Mouse (Mus musculus) heart, embryonic 12.5 days (tissue): ENCODE measurements around the gene Sh3bgr. TPM values are rescaled to one million over a fixed set of nuclear protein-coding genes. Genes with fewer than 3 reads are reported as not detected.

Experiments
- ATAC-seq: fragments of 200-750 bp; cut with Nextera tagmentation; 2 replicates; pipeline ENCODE4 v1.8.0; 2017; ENCODE audit warnings: moderate TSS enrichment, moderate library complexity; ENCODE audit not compliant: insufficient number of reproducible peaks, low FRiP score
- H3K27ac ChIP-seq: fragments of 300-500 bp; sonication (generic); 2 replicates; pipeline ENCODE4 v1.5.1; 2016; ENCODE audit warnings: mild to moderate bottlenecking, moderate library complexity; ENCODE audit not compliant: poor library complexity, severe bottlenecking
- H3K27me3 ChIP-seq: fragments of 300-500 bp; sonication (generic); replicated peaks from 2 replicates; pipeline ENCODE4 v1.6.1; 2016; ENCODE audit warnings: mild to moderate bottlenecking, moderate library complexity
- H3K36me3 ChIP-seq: fragments of 300-500 bp; sonication (generic); 2 replicates; pipeline ENCODE4 v1.6.1; 2016; ENCODE audit warnings: mild to moderate bottlenecking, moderate library complexity
- H3K4me1 ChIP-seq: fragments of 300-500 bp; sonication (generic); replicated peaks from 2 replicates; pipeline ENCODE4 v1.6.1; 2016; ENCODE audit warnings: mild to moderate bottlenecking
- H3K4me2 ChIP-seq: fragments of 300-500 bp; sonication (generic); 2 replicates; pipeline ENCODE4 v1.6.1; 2016; ENCODE audit warnings: mild to moderate bottlenecking, moderate library complexity
- H3K4me3 ChIP-seq: fragments of 300-500 bp; sonication (generic); 2 replicates; pipeline ENCODE4 v1.5.1; 2016; ENCODE audit warnings: mild to moderate bottlenecking
- H3K9ac ChIP-seq: fragments of 300-500 bp; sonication (generic); 2 replicates; pipeline ENCODE4 v1.6.1; 2016; ENCODE audit warnings: mild to moderate bottlenecking, moderate library complexity
- H3K9me3 ChIP-seq: fragments of 300-500 bp; sonication (generic); replicated peaks from 2 replicates; pipeline ENCODE4 v1.6.1; 2016; ENCODE audit warnings: mild to moderate bottlenecking, moderate library complexity
- WGBS: fragments of 180-500 bp; shearing (Covaris S2); methylation state at CpG from one replicate; pipeline ENCODE4 v1.1.7; 2016; 5-methylcytosine and 5-hydroxymethylcytosine counted together
- polyA plus RNA-seq: library from polyadenylated mRNA; unstranded; fragments of >200 nt; fragmentation: Nextera tagmentation; extraction: Ambion mirVana; gene quantifications from 2 replicates; pipeline ENCODE4 v1.2.1, GENCODE M21; 2016

Sh3bgr gene
- polyA plus RNA-seq, 1 experiment from 2014 or later: 626 TPM

DNA sequence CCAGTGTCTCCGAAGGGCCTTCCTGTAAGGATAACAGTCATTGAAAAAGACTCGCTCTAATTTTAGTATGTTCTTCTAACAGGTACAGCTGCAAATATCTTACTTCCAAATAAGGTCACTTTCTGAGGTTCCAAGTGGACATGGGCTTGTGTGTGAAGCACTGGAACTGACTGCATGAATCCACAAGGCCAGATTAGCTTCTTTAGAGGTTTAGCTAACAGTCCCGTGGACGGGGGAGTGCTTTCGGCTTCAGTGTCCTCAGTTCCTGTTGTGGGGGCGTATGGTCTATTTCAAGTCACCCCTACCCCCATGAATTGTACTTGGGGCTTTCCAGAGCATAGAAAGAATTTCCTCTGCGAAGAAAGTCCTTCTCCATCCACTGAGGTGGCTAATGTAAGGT, 10.6 kb downstream of the Sh3bgr start:
- peaks cover 66% of the 10 kb centered on the region for H3K4me1 ChIP-seq

DNA sequence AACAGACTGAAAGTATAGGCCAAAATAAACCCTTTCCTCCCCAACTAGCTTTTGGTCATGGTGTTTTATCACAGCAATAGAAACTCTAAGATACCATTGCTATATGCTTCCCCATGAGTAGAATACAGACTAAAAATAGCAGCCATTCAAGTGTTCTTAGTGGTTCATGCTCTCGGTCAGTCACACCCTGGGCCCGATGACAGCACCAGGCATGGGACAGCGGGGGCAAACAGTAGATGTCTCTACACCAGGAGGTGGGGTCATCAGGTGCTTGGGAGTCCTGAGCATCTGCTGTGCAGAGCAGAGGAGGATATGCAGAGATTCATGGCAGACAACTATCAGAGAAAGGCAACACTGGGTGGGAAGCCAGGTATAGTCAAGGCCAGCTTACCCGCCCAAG, 12.8 kb downstream of the Sh3bgr start:
- H3K9ac ChIP-seq: no peak overlapping the region
- peak; percentile 78 for ATAC-seq
- H3K36me3 ChIP-seq: peaks cover 40% of the 10 kb centered on the region
- H3K9me3 ChIP-seq: no peaks in the 10 kb centered on the region
- H3K27ac ChIP-seq: peak overlapping the region; percentile 94
- H3K4me1 ChIP-seq: peaks cover 47% of the 10 kb centered on the region
- no peaks in the 10 kb centered on the region for H3K27me3 ChIP-seq
- H3K4me3 ChIP-seq: no peak overlapping the region
- peak overlapping the region; percentile 29; the same call in 1 of the 2 replicates for H3K4me2 ChIP-seq
- 51% methylated on average over 4 of the region's 4 CpGs for WGBS

More for the DNA sequence above, 10.6 kb downstream of the Sh3bgr start:
- no peak overlapping the region for H3K9ac ChIP-seq
- ATAC-seq: no peak
- H3K36me3 ChIP-seq: peaks cover 40% of the 10 kb centered on the region
- H3K27me3 ChIP-seq: no peaks in the 10 kb centered on the region
- 43% methylated on average over 7 of the region's 7 CpGs for WGBS
- H3K4me2 ChIP-seq: peak overlapping the region; percentile 22; the same call in 1 of the 2 replicates
- H3K27ac ChIP-seq: peak overlapping the region; percentile 94
- no peaks in the 10 kb centered on the region for H3K9me3 ChIP-seq
- H3K4me3 ChIP-seq: no peak overlapping the region

DNA sequence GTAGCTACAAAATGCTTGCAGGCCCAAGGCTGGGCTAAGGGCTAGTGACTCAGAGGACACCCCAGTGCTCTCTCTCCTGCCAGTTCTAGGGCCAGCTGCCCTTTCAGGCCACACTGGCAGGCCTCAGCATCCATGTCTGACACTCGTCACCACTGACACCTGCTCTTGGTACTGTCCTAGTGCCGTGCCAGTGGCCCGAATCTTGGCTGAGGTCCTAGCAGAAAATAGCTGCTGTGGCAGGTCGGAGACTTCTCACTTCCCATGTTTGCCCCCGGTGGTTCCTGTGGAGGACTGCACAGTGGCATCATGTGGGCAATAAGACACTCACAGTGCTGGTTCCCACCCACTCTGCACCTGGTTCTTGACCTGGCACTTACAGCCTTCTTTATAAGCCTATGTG, 21.2 kb downstream of the Sh3bgr start:
- Histone ChIP-seq H3K36me3 (peaks cover 55% of the 10 kb centered on the region), H3K27me3 (no peaks in the 10 kb centered on the region), H3K27ac (0 out of 2 replicates have a peak overlapping the region, but pooled peaks have one; percentile 8), H3K9me3 (no peaks in the 10 kb centered on the region), H3K9ac (no peak overlapping the region), H3K4me2 (no peak overlapping the region), H3K4me3 (no peak overlapping the region), H3K4me1 (peaks cover 12% of the 10 kb centered on the region)
- no peak for ATAC-seq
- WGBS: 36% methylated on average over 5 of the region's 5 CpGs

DNA sequence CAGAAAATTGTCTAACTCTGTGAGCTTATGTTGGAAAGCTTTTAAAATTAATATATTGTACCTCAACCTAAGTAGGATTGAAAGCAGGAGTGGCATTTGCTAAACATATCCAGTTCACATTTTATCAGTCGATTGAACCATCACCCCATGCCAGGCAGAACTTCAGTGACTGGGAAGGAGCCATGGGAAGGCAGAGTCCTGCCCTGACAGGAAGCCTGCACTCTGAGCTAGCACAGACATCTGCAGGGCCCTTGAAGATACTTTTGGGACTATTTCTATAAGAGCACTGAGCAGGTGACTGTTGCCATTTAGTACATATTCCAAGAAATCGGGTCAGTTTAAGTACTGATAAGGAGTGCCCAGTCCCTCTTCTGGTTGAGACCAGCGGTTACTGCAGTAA, 21.7 kb downstream of the Sh3bgr start:
- Histone ChIP-seq H3K27ac (no peak overlapping the region), H3K36me3 (peaks cover 58% of the 10 kb centered on the region), H3K4me3 (no peak overlapping the region), H3K4me1 (peaks cover 12% of the 10 kb centered on the region), H3K4me2 (no peak overlapping the region), H3K27me3 (no peaks in the 10 kb centered on the region), H3K9ac (no peak overlapping the region), H3K9me3 (no peaks in the 10 kb centered on the region)
- 75% methylated on average over 3 of the region's 3 CpGs for WGBS
- no peak for ATAC-seq

DNA sequence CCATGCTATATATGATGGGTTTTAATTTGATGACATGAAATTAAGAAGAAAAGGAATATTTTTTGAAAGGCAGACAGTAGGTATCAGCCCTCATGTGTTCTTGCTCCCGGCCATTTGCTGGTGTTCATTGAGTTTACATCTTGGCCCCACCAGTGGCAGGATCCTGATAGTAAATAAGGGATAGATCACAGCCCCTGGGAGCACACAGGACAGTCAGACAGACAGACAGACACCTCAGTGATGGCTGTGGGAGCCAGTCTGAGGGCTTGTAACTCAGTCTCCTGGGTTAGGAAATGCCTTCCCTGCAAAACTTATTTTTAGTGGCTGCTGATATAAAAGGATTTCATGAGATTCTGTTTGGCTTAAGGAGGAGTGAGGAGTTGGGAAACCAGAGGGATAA, 22.2 kb downstream of the Sh3bgr start:
- Histone ChIP-seq H3K27me3 (no peaks in the 10 kb centered on the region), H3K4me3 (no peak overlapping the region), H3K4me2 (no peak overlapping the region), H3K9ac (no peak overlapping the region), H3K36me3 (peaks cover 63% of the 10 kb centered on the region), H3K27ac (no peak overlapping the region), H3K9me3 (no peaks in the 10 kb centered on the region), H3K4me1 (peaks cover 12% of the 10 kb centered on the region)
- no peak for ATAC-seq
- 71% methylated on average over 1 of the region's 1 CpGs for WGBS

DNA sequence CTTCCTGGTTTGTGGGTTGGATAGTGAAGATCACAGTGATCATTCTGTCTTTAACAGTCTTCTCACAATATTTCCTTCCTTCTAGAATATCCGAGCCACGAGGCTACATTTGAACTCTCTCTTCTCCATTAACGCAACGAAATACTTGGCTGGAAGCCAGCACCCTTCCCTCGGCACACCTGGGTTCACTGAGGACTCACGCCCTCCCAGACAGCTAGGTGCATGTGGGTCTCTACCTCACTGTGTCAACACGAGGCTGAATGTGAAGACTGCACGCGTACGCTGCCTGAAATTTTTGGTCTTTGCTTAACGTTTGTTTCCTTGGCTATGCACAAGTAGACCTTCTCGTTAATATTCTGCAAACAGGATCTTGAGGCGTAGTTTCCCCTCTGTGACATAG, 28.2 kb downstream of the Sh3bgr start:
- H3K9ac ChIP-seq: no peak overlapping the region
- no peaks in the 10 kb centered on the region for H3K27me3 ChIP-seq

DNA sequence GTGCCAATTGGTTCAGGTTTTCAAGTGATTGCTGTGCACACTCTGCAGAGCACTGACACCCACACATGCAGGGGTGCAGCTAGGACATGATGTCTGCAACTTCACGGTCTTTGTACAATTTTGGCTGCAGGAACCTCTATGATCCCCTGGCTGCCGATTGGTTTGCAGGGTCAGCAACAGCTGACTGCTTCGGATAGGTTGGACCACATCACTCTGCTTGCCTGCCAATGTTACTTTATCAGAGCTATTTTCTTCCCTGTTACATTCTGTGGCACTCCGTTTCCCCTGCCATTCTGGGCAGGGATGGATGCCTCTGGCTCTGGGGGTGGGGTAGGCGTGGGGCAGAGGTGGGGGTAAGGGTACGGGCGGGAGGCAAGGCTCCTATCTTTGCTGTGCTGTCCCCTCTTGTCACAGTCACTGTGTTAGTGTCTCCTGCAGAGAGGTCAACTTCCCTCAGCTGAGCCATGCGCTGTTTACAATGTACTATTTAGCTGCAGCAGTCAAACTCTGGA, 28.9 kb downstream of the Sh3bgr start:
- Histone ChIP-seq H3K9me3 (no peaks in the 10 kb centered on the region), H3K27me3 (no peaks in the 10 kb centered on the region), H3K4me1 (0 out of 2 replicates have a peak, but pooled peaks cover 5% of the 10 kb centered on the region), H3K4me2 (no peak overlapping the region), H3K9ac (no peak overlapping the region), H3K36me3 (peaks cover 43% of the 10 kb centered on the region), H3K27ac (peak overlapping the region; percentile 39), H3K4me3 (no peak overlapping the region)
- ATAC-seq: no peak
- WGBS: 45% methylated on average over 8 of the region's 8 CpGs

More for the DNA sequence above, 28.2 kb downstream of the Sh3bgr start:
- H3K27ac ChIP-seq: no peak overlapping the region
- 0 out of 2 replicates have a peak, but pooled peaks cover 5% of the 10 kb centered on the region for H3K4me1 ChIP-seq
- no peak overlapping the region for H3K4me3 ChIP-seq
- no peak for ATAC-seq
- H3K36me3 ChIP-seq: peaks cover 47% of the 10 kb centered on the region
- no peak overlapping the region for H3K4me2 ChIP-seq
- H3K9me3 ChIP-seq: no peaks in the 10 kb centered on the region
- WGBS: 76% methylated on average over 13 of the region's 13 CpGs

DNA sequence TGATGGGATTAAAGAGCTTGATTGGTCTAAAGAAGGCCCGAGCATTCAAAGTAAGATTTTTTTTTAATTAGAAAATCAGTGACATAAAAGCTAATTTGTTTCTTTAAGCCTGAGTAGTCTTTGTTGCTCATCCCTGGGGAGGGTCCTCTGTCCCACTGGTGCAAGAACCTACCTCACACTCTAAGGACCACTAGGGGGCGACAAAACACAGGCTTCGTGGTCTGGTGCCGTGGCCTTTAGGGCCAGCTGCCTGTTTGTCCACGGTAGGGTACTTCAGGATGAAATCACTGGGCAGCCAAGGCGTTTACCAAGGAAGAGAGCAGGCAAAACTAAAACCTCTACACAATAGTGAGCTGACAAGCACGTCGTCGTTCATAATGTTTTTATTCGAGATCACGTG, 30.2 kb downstream of the Sh3bgr start:
- 34% methylated on average over 11 of the region's 11 CpGs for WGBS
- ATAC-seq: peak; percentile 61; the same call in 1 of the 2 replicates
- H3K9ac ChIP-seq: no peak overlapping the region
- H3K4me1 ChIP-seq: 0 out of 2 replicates have a peak, but pooled peaks cover 5% of the 10 kb centered on the region
- peaks cover 30% of the 10 kb centered on the region for H3K36me3 ChIP-seq
- no peak overlapping the region for H3K4me2 ChIP-seq
- H3K27ac ChIP-seq: no peak overlapping the region
- no peak overlapping the region for H3K4me3 ChIP-seq
- no peaks in the 10 kb centered on the region for H3K9me3 ChIP-seq
- no peaks in the 10 kb centered on the region for H3K27me3 ChIP-seq

DNA sequence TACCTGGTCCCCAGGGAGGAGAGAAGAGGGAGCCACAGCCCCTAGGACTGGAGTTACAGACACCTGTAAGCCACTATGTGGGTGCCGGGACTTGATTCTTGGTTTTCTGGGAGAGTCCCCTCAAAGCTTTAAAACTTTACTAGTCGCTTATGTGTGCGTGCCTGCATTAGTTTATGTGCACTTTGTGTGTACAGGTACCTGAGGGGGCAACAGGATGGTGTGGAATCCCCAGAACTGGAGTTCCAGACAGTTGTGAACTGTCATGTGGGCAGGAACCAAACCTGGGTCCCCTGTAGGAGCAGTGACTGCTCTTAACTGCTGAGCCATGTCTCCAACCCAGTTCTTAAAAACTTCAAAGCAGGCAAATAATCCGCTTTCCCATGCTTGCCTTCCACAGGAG, 31.0 kb downstream of the Sh3bgr start:
- Histone ChIP-seq H3K4me3 (no peak overlapping the region), H3K4me2 (no peak overlapping the region), H3K27ac (no peak overlapping the region), H3K4me1 (0 out of 2 replicates have a peak, but pooled peaks cover 5% of the 10 kb centered on the region), H3K9ac (no peak overlapping the region), H3K27me3 (no peaks in the 10 kb centered on the region), H3K9me3 (no peaks in the 10 kb centered on the region), H3K36me3 (peaks cover 22% of the 10 kb centered on the region)
- ATAC-seq: no peak
- 83% methylated on average over 4 of the region's 4 CpGs for WGBS

DNA sequence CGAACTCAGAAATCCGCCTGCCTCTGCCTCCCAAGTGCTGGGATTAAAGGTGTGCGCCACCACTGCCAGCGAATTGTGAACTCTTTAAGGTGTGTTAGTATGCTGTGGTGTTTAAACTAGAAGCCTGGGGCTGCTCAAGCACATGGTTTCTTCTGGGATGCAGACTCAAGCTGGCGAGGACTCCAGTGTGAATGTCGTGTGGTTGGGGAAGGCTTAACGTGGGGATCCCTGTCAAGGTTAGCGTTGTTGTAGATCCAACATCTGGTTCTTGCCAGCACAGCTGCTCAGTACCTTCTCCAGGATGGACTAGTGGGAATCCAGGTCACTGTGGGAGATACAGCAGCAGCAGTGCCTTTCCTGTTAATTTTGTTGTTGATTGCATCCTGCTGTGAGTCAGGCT, 31.7 kb downstream of the Sh3bgr start:
- H3K4me1 ChIP-seq: 0 out of 2 replicates have a peak, but pooled peaks cover 5% of the 10 kb centered on the region
- no peak overlapping the region for H3K27ac ChIP-seq
- no peaks in the 10 kb centered on the region for H3K27me3 ChIP-seq
- ATAC-seq: no peak
- no peaks in the 10 kb centered on the region for H3K9me3 ChIP-seq
- H3K4me3 ChIP-seq: no peak overlapping the region
- no peak overlapping the region for H3K4me2 ChIP-seq
- no peak overlapping the region for H3K9ac ChIP-seq
- peaks cover 14% of the 10 kb centered on the region for H3K36me3 ChIP-seq
- WGBS: 82% methylated on average over 8 of the region's 8 CpGs

DNA sequence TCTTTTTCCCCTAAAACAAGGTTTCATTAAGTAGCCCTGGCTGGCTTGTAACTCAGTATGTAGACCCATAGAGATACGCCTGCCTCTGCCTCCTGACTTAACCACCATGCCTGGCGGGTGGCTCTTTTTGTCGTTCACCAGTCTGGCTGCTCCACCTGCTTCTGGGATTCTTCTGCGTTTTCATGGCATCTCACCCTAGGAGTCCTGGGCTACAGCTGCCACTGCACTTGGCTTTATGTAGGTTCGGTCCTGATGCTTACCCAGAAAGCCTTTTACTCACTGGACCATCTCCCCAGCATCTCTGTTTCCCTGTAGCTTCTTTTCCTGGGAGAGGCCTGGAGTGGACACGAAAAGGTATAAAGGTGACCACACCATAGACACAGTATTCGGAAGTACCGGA, 33.7 kb downstream of the Sh3bgr start:
- WGBS: 82% methylated on average over 8 of the region's 8 CpGs
- no peak for ATAC-seq
- Histone ChIP-seq H3K4me2 (no peak overlapping the region), H3K9ac (no peak overlapping the region), H3K4me3 (no peak overlapping the region), H3K4me1 (0 out of 2 replicates have a peak, but pooled peaks cover 3% of the 10 kb centered on the region), H3K27me3 (no peaks in the 10 kb centered on the region), H3K9me3 (no peaks in the 10 kb centered on the region), H3K36me3 (no peaks in the 10 kb centered on the region), H3K27ac (no peak overlapping the region)
